ENCODE assay signal across 24 mouse cellular contexts in genomic region chr13:42277751-42278150, GRCm38 (mm10). TPM values are rescaled to one million over a fixed set of nuclear protein-coding genes. Genes with fewer than 3 reads are reported as not detected.
DNase-seq lines count a peak whose midpoint lies in the region; ATAC-seq and TF ChIP-seq lines count a peak whose summit lies in the region.
"Had no signal": no experiment of that assay in that cellular context is flagged by ENCODE, and none has a peak within 500 bp of the region (broad histone marks: within the 10 kb centered on the region; RNA-seq: fewer than 3 reads in every experiment).

No protein-coding gene starts in this region.

- H3K9ac ChIP-seq in heart, embryonic 15.5 days, result no peak overlapping the region
- no peak overlapping the region for H3K9ac ChIP-seq in intestine, embryonic 15.5 days
- H3K9ac ChIP-seq: embryonic facial prominence, embryonic 15.5 days; hindbrain, embryonic 13.5 days; liver, embryonic 15.5 days; neural tube, embryonic 13.5 days had no signal

- H3K9me3 ChIP-seq in heart, embryonic 15.5 days (replicated peaks), result no peaks in the 10 kb centered on the region
- no peaks in the 10 kb centered on the region for H3K9me3 ChIP-seq in intestine, embryonic 15.5 days
- H3K9me3 ChIP-seq: embryonic facial prominence, embryonic 15.5 days; hindbrain, embryonic 13.5 days; liver, embryonic 15.5 days; neural tube, embryonic 13.5 days had no signal

- no peak for TF ChIP-seq CTCF in kidney, adult 2 months (conservative IDR thresholded peaks at IDR 0.05; ENCODE audit: insufficient read depth, insufficient read length, low read depth, low read length)
- TF ChIP-seq CTCF in lung, adult 2 months (IDR thresholded peaks at IDR 0.05; ENCODE audit: insufficient read depth, low read length), result no peak

- no peak overlapping the region for H3K4me2 ChIP-seq in heart, embryonic 15.5 days
- H3K4me2 ChIP-seq in intestine, embryonic 15.5 days (replicated peaks), result no peak overlapping the region
- H3K4me2 ChIP-seq: embryonic facial prominence, embryonic 15.5 days; heart, embryonic 11.5 days; hindbrain, embryonic 13.5 days; liver, embryonic 15.5 days; neural tube, embryonic 13.5 days had no signal

- ATAC-seq in heart, embryonic 15.5 days (replicated peaks; ENCODE audit: insufficient number of reproducible peaks, insufficient read depth, low FRiP score, low read depth), result no peak
- peak; percentile 21; the same call in 1 of the 2 replicates for ATAC-seq in intestine, embryonic 15.5 days
- ATAC-seq in megakaryocyte-erythroid progenitor cell, adult 5-6 weeks (replicated peaks; ENCODE audit: low FRiP score, low TSS enrichment, poor library complexity, severe bottlenecking), result no peak
- ATAC-seq: forebrain, embryonic 16.5 days had no signal

- H3K36me3 ChIP-seq in heart, embryonic 15.5 days, result no peaks in the 10 kb centered on the region
- H3K36me3 ChIP-seq in intestine, embryonic 15.5 days, result no peaks in the 10 kb centered on the region
- no peaks in the 10 kb centered on the region for H3K36me3 ChIP-seq in kidney, adult 2 months (ENCODE audit: control insufficient read depth, insufficient read depth, low read length)
- H3K36me3 ChIP-seq: embryonic facial prominence, embryonic 15.5 days; hindbrain, embryonic 13.5 days; liver, embryonic 15.5 days; neural tube, embryonic 13.5 days had no signal

- H3K27me3 ChIP-seq in heart, embryonic 15.5 days, result no peaks in the 10 kb centered on the region
- H3K27me3 ChIP-seq in intestine, embryonic 15.5 days (replicated peaks), result no peaks in the 10 kb centered on the region
- H3K27me3 ChIP-seq in kidney, adult 2 months (replicated peaks; ENCODE audit: control insufficient read depth, insufficient read depth, low read length), result no peaks in the 10 kb centered on the region
- H3K27me3 ChIP-seq: CH12.LX; embryonic facial prominence, embryonic 15.5 days; hindbrain, embryonic 13.5 days; liver, embryonic 15.5 days; neural tube, embryonic 13.5 days had no signal

- H3K27ac ChIP-seq in heart, embryonic 15.5 days, result peak overlapping the region; percentile 50
- H3K27ac ChIP-seq in intestine, embryonic 15.5 days, result 0 out of 2 replicates have a peak overlapping the region, but pooled peaks have one; percentile 33
- no peak overlapping the region for H3K27ac ChIP-seq in kidney, adult 2 months (ENCODE audit: insufficient read depth, low read depth, low read length)
- H3K27ac ChIP-seq: embryonic facial prominence, embryonic 15.5 days; hindbrain, embryonic 13.5 days; left cerebral cortex, adult 2 months; liver, embryonic 15.5 days; neural tube, embryonic 13.5 days had no signal

- TF ChIP-seq POLR2A in kidney, adult 2 months (IDR thresholded peaks at IDR 0.05; ENCODE audit: low read depth, low read length), result no peak
- no peak for TF ChIP-seq POLR2A in lung, adult 2 months (IDR thresholded peaks at IDR 0.05; ENCODE audit: borderline replicate concordance, extremely low read depth, low read depth, low read length)

- DNase-seq in heart, postnatal 36 days, result no peak
- DNase-seq in kidney, adult 2 months, result peak; percentile 91
- DNase-seq in kidney, postnatal 14 days, result peak; percentile 80
- no peak for DNase-seq in lung, adult 2 months
- DNase-seq: cerebellum, adult 2 months; cerebellum, postnatal 36 days; gastrocnemius, postnatal 36 days; layer of hippocampus, adult 9-11 months; lung, postnatal 14 days; midbrain, embryonic 14.5 days; right cerebral cortex, adult 18-20 months; thymus, postnatal 25 days had no signal

- peaks cover 19% of the 10 kb centered on the region for H3K4me1 ChIP-seq in heart, embryonic 15.5 days (replicated peaks)
- no peaks in the 10 kb centered on the region for H3K4me1 ChIP-seq in intestine, embryonic 15.5 days (replicated peaks)
- peaks cover 9% of the 10 kb centered on the region; the same call in 1 of the 2 replicates for H3K4me1 ChIP-seq in kidney, adult 2 months (ENCODE audit: control insufficient read depth, insufficient read depth, low read length)
- H3K4me1 ChIP-seq in lung, adult 2 months (ENCODE audit: control insufficient read depth, insufficient read depth, low read length), result no peaks in the 10 kb centered on the region
- H3K4me1 ChIP-seq: embryonic facial prominence, embryonic 15.5 days; hindbrain, embryonic 13.5 days; neural tube, embryonic 13.5 days had no signal

- intact Hi-C loops in heart, postnatal 36 days (cut with DNase I), result no loop called here

- no peak overlapping the region for H3K4me3 ChIP-seq in heart, embryonic 15.5 days
- no peak overlapping the region for H3K4me3 ChIP-seq in intestine, embryonic 15.5 days (replicated peaks)
- no peak overlapping the region for H3K4me3 ChIP-seq in kidney, adult 2 months (ENCODE audit: insufficient read depth, low read depth, low read length)
- no peak overlapping the region for H3K4me3 ChIP-seq in lung, adult 2 months (replicated peaks; ENCODE audit: extremely low read depth, low read depth, low read length)
- H3K4me3 ChIP-seq: embryonic facial prominence, embryonic 15.5 days; hindbrain, embryonic 13.5 days; left cerebral cortex, adult 2 months; liver, embryonic 15.5 days; neural tube, embryonic 13.5 days had no signal

- 86% methylated on average over 2 of the region's 2 CpGs for WGBS in heart, embryonic 15.5 days
- WGBS in intestine, embryonic 15.5 days, result 62% methylated on average over 2 of the region's 2 CpGs
- WGBS in kidney, adult 2 months, result 42% methylated on average over 2 of the region's 2 CpGs
- WGBS in lung, adult 2 months, result 77% methylated on average over 2 of the region's 2 CpGs

RNA-seq across cellular contexts. Expression of gene Edn1, which starts 23.5 kb away (rescaled TPM):
- polyA plus RNA-seq in heart, embryonic 15.5 days (2015; fragmentation: Nextera tagmentation; extraction: Ambion mirVana), result 8.0 and 8.2 TPM in 2 replicates
- total RNA-seq in heart, postnatal 36 days (2021), result 1 to 10 TPM; 5.3 TPM
- 5.4 and 6.9 TPM in 2 replicates for polyA plus RNA-seq in intestine, embryonic 15.5 days (2015; fragmentation: Nextera tagmentation; extraction: Ambion mirVana)
- 1.5 and 1.9 TPM in 2 replicates for polyA plus RNA-seq in kidney, adult 2 months (2012; rRNA removed)
- not detected in 2 replicates for total RNA-seq in megakaryocyte-erythroid progenitor cell, adult 5-6 weeks (2014; fragmentation: Nextera tagmentation)
- total RNA-seq in megakaryocyte-erythroid progenitor cell, adult 5-6 weeks (2017), result 0.56 TPM in 1 of 2 replicates, not detected in the other
- polyA plus RNA-seq in lung, adult 2 months (2012; rRNA removed), result 8.8 and 18.2 TPM in 2 replicates
- total RNA-seq: CH12.LX, MEL had no signal

Comparison
In these comparisons a context has a peak if more than half of its experiments do, and no peak if none do; other contexts are left out.
1. DNase-seq: peak in kidney, adult 2 months (single experiment) and kidney, postnatal 14 days (single experiment); none in heart, postnatal 36 days (0 of 2) and lung, adult 2 months (single experiment).